Mouse (Mus musculus) olfactory bulb, adult 2 months (tissue): ENCODE data around the gene Bcl6. TPM values are rescaled to one million over a fixed set of nuclear protein-coding genes. Genes with fewer than 3 reads are reported as not detected.

Experiments
- H3K27ac ChIP-seq: fragments of 200-500 bp; 2 replicates; pipeline ENCODE4 v1.5.1; 2012; ENCODE audit warnings: low read depth, low read length; ENCODE audit not compliant: insufficient read depth
- H3K4me1 ChIP-seq: fragments of 200-500 bp; 2 replicates; pipeline ENCODE4 v1.6.1; 2012; ENCODE audit warnings: low read length; ENCODE audit not compliant: control insufficient read depth, insufficient read depth
- H3K4me3 ChIP-seq: fragments of 200-500 bp; 2 replicates; pipeline ENCODE4 v1.5.1; 2012; ENCODE audit warnings: mild to moderate bottlenecking, low read depth, low read length, moderate library complexity; ENCODE audit not compliant: insufficient read depth
- CTCF ChIP-seq: fragments of 200-500 bp; IDR thresholded peaks from 2 replicates; pipeline ENCODE4 v1.5.1; 2012; ENCODE audit warnings: low read depth, mild to moderate bottlenecking, low read length, moderate library complexity; ENCODE audit not compliant: insufficient read depth
- POLR2A ChIP-seq: fragments of 200-500 bp; IDR thresholded peaks from 2 replicates; pipeline ENCODE4 v1.6.1; 2012; ENCODE audit warnings: mild to moderate bottlenecking, low read depth, low read length, moderate library complexity; ENCODE audit not compliant: insufficient read depth
- WGBS: fragments of 180-500 bp; shearing (Covaris S2); methylation state at CpG from one replicate; pipeline ENCODE4 v1.1.7; 2018; 5-methylcytosine and 5-hydroxymethylcytosine counted together
- polyA plus RNA-seq: library from polyadenylated mRNA; stranded (reverse); fragments of >200 nt; gene quantifications from 2 replicates; pipeline ENCODE4 v1.2.4, GENCODE M21; 2012; ENCODE audit warnings: low replicate concordance; ENCODE audit not compliant: missing spikeins, insufficient read depth, insufficient read length

Gene Bcl6
- polyA plus RNA-seq: not detected in 2 replicates

DNA sequence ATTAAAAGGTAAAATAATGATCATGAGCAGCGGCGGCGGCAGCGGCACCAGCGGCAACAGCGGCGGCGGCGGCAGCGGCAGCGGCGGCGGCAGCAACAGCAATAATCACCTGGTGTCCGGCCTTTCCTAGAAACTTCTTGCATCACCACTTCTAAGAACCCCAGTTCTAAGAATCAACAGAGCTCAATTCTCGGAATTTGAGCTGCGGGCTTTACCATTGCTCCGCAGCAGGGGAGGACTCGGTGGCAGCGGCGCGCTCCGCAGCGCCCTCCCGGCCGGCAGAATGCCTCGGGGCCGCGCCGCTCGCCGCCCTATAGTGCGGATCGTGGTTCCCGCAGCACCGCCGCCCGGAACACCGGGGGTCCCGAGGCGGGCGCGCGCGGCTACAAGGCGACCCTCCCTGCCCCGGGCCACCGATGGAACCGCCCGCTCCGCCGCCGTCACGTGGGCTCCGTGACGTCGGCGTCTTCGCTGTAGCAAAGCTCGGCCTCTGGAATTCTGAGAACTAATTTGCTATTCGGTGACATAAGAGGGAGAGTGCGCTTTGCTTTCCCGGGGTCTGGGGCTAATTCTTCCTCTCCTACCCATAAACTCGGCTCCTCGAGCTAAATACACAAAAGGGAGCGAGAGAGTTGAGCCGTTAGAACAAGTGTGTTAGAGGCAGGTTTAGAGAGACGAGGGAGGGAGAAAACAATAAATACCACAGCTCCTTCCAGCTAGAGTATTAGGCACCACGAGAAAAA, at the start of gene Bcl6, which contains the start of gene Gm37419:
Bcl6 (minus strand) TSS at position 387 of the 743 bp plus-strand sequence.
Gm37419 (plus strand) TSS at position 17 of the 743 bp plus-strand sequence.
- no peak for TF ChIP-seq CTCF
- TF ChIP-seq POLR2A: peak; percentile 80
- peak within 1 kb of the TSS; percentile 100 for H3K27ac ChIP-seq
- WGBS: under 1% methylated on average over 68 of the region's 68 CpGs
- H3K4me3 ChIP-seq: peak within 1 kb of the TSS; percentile 92
- H3K4me1 ChIP-seq: peaks cover 16% of the 10 kb centered on the region

- TF ChIP-seq POLR2A (no peak), CTCF (no peak)
- 93% methylated on average over 3 of the region's 3 CpGs for WGBS
- no peak overlapping the region for H3K27ac ChIP-seq
These were observed 47.7 kb upstream of the Bcl6 start for GRCm38 (mm10) chr16:24036398-24036797.

DNA sequence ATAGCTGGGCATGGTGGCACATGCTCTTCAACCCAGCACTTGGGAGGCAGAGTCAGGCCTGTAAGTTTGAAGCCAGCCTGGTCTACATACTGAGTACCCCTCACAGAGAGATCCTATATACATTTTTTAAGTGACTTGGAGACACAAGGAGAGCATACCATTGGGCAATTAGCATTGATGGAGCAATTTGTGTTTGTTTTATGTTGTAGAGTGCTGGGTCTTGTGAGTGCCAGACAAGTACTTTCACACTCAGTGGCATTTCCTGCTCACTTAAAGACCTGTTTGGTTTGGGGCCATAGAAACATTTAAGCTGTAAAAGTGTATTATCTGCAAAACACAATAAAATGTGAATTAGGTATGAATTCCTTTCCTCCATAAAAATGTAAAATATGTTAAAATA, 47.1 kb upstream of the Bcl6 start:
- TF ChIP-seq POLR2A: no peak
- no peak for TF ChIP-seq CTCF
- no peaks in the 10 kb centered on the region for H3K4me1 ChIP-seq
- no peak overlapping the region for H3K27ac ChIP-seq
- H3K4me3 ChIP-seq: no peak overlapping the region

More at GRCm38 (mm10) chr16:24036398-24036797, 47.7 kb upstream of the Bcl6 start:
- no peak overlapping the region for H3K4me3 ChIP-seq
- H3K4me1 ChIP-seq: no peaks in the 10 kb centered on the region

GRCm38 (mm10) chr16:24034450-24034849, 45.8 kb upstream of the Bcl6 start:
- WGBS: 85% methylated on average over 2 of the region's 2 CpGs

GRCm38 (mm10) chr16:24033259-24033658, 44.6 kb upstream of the Bcl6 start:
- TF ChIP-seq POLR2A (no peak), CTCF (no peak)
- Histone ChIP-seq H3K27ac (no peak overlapping the region), H3K4me1 (no peaks in the 10 kb centered on the region), H3K4me3 (no peak overlapping the region)
- 95% methylated on average over 5 of the region's 5 CpGs for WGBS

More at GRCm38 (mm10) chr16:24034450-24034849, 45.8 kb upstream of the Bcl6 start:
- Histone ChIP-seq H3K4me3 (no peak overlapping the region), H3K27ac (no peak overlapping the region), H3K4me1 (no peaks in the 10 kb centered on the region)
- TF ChIP-seq CTCF (no peak), POLR2A (no peak)

GRCm38 (mm10) chr16:24029965-24030672, 41.5 kb upstream of the Bcl6 start:
- Histone ChIP-seq H3K27ac (no peak overlapping the region), H3K4me1 (no peaks in the 10 kb centered on the region), H3K4me3 (no peak overlapping the region)
- TF ChIP-seq CTCF: no peak
- TF ChIP-seq POLR2A: no peak
- 86% methylated on average over 2 of the region's 2 CpGs for WGBS

DNA sequence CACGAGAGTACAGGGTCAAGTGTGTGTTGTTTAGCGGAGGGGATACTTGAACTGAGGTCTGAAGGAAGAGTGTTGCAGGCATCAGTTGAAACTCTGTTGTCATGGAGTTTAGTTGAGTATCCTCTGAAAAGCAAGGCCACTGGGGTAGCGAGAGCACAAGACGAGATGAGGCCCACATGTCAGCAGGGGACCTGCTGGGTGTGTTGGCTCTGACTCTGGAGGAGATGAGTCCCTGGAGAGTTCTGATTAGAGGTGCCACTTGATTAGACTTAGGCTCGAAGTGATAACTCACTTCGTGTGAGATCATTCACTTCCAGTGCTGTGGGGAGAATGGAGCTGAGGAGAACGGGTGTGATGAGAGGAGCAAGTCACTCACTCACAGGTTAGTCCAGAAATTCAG, 36.8 kb upstream of the Bcl6 start:
- Histone ChIP-seq H3K4me3 (no peak overlapping the region), H3K27ac (no peak overlapping the region), H3K4me1 (no peaks in the 10 kb centered on the region)
- 89% methylated on average over 7 of the region's 7 CpGs for WGBS
- TF ChIP-seq CTCF (no peak), POLR2A (no peak)

DNA sequence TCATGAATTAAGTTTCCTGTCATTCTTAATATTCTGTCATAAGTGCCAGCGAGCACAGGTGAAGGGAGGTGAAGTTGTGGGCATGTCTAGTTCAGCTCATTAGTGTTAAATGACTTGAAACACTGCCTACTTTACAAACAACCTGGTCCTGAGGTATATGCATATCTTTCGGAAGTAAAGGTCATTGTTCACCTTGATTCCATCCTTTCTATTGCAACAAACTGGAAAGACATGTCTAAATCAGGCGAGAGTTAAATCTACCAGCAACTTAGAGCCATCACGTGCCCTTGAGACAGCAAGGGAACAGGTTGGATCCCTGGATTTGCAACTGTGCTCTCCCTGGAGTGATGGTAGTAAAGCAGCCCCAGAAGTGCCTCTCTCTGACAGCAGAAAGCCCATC, 34.0 kb upstream of the Bcl6 start:
- H3K27ac ChIP-seq: no peak overlapping the region
- 95% methylated on average over 4 of the region's 4 CpGs for WGBS
- no peak for TF ChIP-seq POLR2A
- no peak for TF ChIP-seq CTCF
- no peak overlapping the region for H3K4me3 ChIP-seq
- no peaks in the 10 kb centered on the region for H3K4me1 ChIP-seq

GRCm38 (mm10) chr16:24021722-24022121, 33.1 kb upstream of the Bcl6 start:
- Histone ChIP-seq H3K27ac (no peak overlapping the region), H3K4me3 (no peak overlapping the region), H3K4me1 (no peaks in the 10 kb centered on the region)
- no peak for TF ChIP-seq CTCF
- no peak for TF ChIP-seq POLR2A
- 75% methylated on average over 1 of the region's 1 CpGs for WGBS
